Mouse (Mus musculus): ENCODE data around the gene Slc12a8.

DNA sequence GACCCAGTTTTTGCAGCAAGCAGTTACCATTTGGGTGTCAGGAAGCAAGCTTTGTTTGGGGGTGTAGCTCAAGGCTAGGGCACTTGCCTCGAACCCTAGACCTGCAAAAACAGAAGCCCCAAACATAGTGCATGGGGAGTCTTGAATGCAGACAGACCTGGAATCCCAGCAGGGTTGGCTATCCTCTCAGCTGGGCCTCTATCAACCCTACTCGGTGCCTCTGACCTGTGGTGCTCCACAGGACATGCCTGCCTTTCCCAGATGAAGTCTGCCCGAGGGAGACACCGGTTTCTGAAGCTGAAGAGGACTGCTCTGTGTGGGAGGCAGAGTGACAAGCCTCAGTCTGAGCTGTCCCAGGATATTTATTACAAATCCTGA lies 67.9 kb downstream of the Slc12a8 start:
- TF ChIP-seq CTCF (IDR thresholded peaks at IDR 0.05; ENCODE audit: low read depth) (no peak), EP300 (optimal IDR thresholded peaks at IDR 0.05) (no peak)
